Mouse (Mus musculus) adrenal gland, adult 18-20 months (tissue): ENCODE results near the gene Gnb1l. TPM values are rescaled to one million over a fixed set of nuclear protein-coding genes. Genes with fewer than 3 reads are reported as not detected.

Source experiments
- DNase-seq, 2 experiments: peaks; one replicate each; pipeline ENCODE4 v3.0.0; 2021 to 2022; ENCODE audit warnings: low spot score in 2 of 2
- total RNA-seq, 2 experiments: library from RNA; stranded (reverse); gene quantifications; 1 replicate in 1 of 2; 2 replicates in 1 of 2; pipeline ENCODE4 v1.2.3; 2021

The Gnb1l gene
- total RNA-seq, 2 experiments from 2014 or later: 4.0 to 5.4 TPM

GRCm38 (mm10) chr16:18611752-18612151, 113.2 kb downstream of the Gnb1l start:
- no peak for DNase-seq

- DNase-seq: no peak
These were observed 114.8 kb downstream of the Gnb1l start for GRCm38 (mm10) chr16:18613301-18613700.

Other genes starting within 250 kb of the Gnb1l start
- gene Ranbp1, start 250.0 kb upstream of the Gnb1l start, total RNA-seq: 100 to 1,000 TPM; 114 to 143 TPM
- gene Gm49776, start 240.4 kb upstream of the Gnb1l start, total RNA-seq: not detected
- 10 to 100 TPM; 19.4 to 27.3 TPM for gene Dgcr8, start 209.5 kb upstream of the Gnb1l start, total RNA-seq
- 10 to 100 TPM; 24.2 to 31.3 TPM for gene Tango2, start 150.6 kb upstream of the Gnb1l start, total RNA-seq
- gene Arvcf, start 150.5 kb upstream of the Gnb1l start, total RNA-seq: 10 to 100 TPM; 26.6 to 27.5 TPM
- 10 to 100 TPM; 75.6 to 98.9 TPM for gene Txnrd2, start 72.3 kb upstream of the Gnb1l start, total RNA-seq
- gene Comt, start 71.9 kb upstream of the Gnb1l start, total RNA-seq: 100 to 1,000 TPM; 191 to 384 TPM
- gene Rtl10, start 188 bp downstream of the Gnb1l start, total RNA-seq: 1 to 10 TPM; 5.1 to 6.7 TPM
- gene Tbx1, start 92.0 kb downstream of the Gnb1l start, total RNA-seq: under 1 TPM in 1 of 2 experiments, not detected in 1; 0.22 TPM
- gene Gp1bb, start 123.7 kb downstream of the Gnb1l start, total RNA-seq: not detected
- 1 to 10 TPM; 1.4 to 5.1 TPM for gene Gm49601, start 127.7 kb downstream of the Gnb1l start, total RNA-seq
- 10 to 100 TPM in 1 of 2 experiments, 1 to 10 TPM in 1; 7.9 to 10.7 TPM for gene Sept5, start 131.2 kb downstream of the Gnb1l start, total RNA-seq